Mouse (Mus musculus) liver, embryonic 13.5 days (tissue): ENCODE results near the gene Ralgds. TPM values are rescaled to one million over a fixed set of nuclear protein-coding genes. Genes with fewer than 3 reads are reported as not detected.

Source experiments
- ATAC-seq: fragments of 200-750 bp; cut with Nextera tagmentation; 2 replicates; pipeline ENCODE4 v1.8.0; 2017; ENCODE audit warnings: low read depth, mild to moderate bottlenecking, moderate number of reproducible peaks, moderate library complexity
- DNase-seq: peaks from one replicate; pipeline ENCODE4 v3.0.0; 2022
- H3K27ac ChIP-seq: fragments of 300-500 bp; sonication (generic); 2 replicates; pipeline ENCODE4 v1.5.1; 2015; ENCODE audit warnings: moderate library complexity, mild to moderate bottlenecking, inconsistent platforms
- H3K27me3 ChIP-seq: fragments of 300-500 bp; sonication (generic); 2 replicates; pipeline ENCODE4 v1.6.1; 2015; ENCODE audit warnings: mild to moderate bottlenecking, inconsistent platforms
- H3K36me3 ChIP-seq: fragments of 300-500 bp; sonication (generic); 2 replicates; pipeline ENCODE4 v1.6.1; 2015; ENCODE audit warnings: mild to moderate bottlenecking, inconsistent platforms
- H3K4me1 ChIP-seq: fragments of 300-500 bp; sonication (generic); replicated peaks from 2 replicates; pipeline ENCODE4 v1.6.1; 2015; ENCODE audit warnings: inconsistent platforms
- H3K4me2 ChIP-seq: fragments of 300-500 bp; sonication (generic); 2 replicates; pipeline ENCODE4 v1.6.1; 2015; ENCODE audit warnings: inconsistent platforms, mild to moderate bottlenecking, moderate library complexity
- H3K4me3 ChIP-seq: fragments of 300-500 bp; sonication (generic); replicated peaks from 2 replicates; pipeline ENCODE4 v1.5.1; 2015; ENCODE audit warnings: mild to moderate bottlenecking, inconsistent platforms
- H3K9ac ChIP-seq: fragments of 300-500 bp; sonication (generic); 2 replicates; pipeline ENCODE4 v1.6.1; 2015; ENCODE audit warnings: mild to moderate bottlenecking, inconsistent platforms
- H3K9me3 ChIP-seq: fragments of 300-500 bp; sonication (generic); replicated peaks from 2 replicates; pipeline ENCODE4 v1.6.1; 2016; ENCODE audit warnings: inconsistent platforms
- WGBS: fragments of 180-500 bp; shearing (Covaris S2); methylation state at CpG from one replicate; pipeline ENCODE4 v1.1.7; 2015; ENCODE audit not compliant: insufficient replicate concordance; 5-methylcytosine and 5-hydroxymethylcytosine counted together
- polyA plus RNA-seq: library from polyadenylated mRNA; unstranded; fragments of >200 nt; fragmentation: Nextera tagmentation; extraction: Ambion mirVana; gene quantifications from 2 replicates; pipeline ENCODE4 v1.2.1, GENCODE M21; 2015

Ralgds gene
- polyA plus RNA-seq, 1 experiment from 2014 or later, result 1.7 TPM

DNA sequence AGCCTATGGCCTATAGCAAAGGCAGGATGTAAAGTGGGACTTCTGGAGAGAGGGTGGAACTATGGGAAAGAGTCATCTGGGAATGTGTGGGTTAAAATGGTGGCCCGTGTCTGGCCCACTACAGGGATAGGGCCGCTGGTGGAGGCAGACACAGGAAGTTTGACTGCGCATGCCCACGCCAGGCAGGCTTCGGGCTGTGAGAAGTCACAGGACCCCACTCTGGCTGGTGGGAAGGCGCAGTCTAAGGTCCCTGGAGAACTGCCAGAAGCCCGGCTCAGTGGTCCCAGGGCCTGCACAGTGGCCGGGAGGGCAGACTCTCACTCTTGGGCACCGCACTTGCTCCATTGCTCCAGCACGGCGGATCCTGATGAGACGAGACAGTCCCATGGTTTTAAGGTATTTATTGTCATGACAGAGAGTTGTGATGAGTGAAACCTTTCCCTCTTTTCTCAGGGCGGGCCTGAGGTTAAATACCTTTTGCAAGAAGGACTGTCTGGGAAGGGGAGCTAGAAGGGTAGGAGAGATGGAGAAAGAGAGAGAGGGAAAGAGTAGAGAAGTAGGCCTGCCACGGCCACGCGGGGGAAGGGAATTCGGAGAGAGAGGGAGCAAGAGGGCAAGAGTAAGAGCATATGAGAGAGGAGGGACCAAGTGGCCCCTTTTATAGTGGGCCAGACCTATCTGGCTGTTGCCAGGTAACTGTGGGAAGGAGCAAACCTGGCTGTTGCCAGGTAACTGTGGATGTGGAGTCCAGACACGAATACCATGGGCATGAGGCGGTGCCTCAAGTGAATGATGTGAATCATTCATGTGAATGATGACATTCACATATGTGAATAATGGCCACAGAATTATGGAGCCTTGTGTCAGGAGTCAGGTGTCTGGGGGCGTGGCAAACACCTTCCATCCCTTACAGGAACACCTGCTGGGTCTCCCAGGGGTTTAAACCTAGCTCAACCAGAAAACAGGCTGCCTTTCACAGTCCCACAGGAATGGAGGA, 33.4 kb upstream of the Ralgds start:
- H3K27me3 ChIP-seq, result no peaks in the 10 kb centered on the region
- WGBS, result 73% methylated on average over 20 of the region's 20 CpGs
- H3K9me3 ChIP-seq, result no peaks in the 10 kb centered on the region
- ATAC-seq (no peak), DNase-seq (no peak)
- H3K36me3 ChIP-seq, result no peaks in the 10 kb centered on the region
- no peak overlapping the region for H3K27ac ChIP-seq
- no peak overlapping the region for H3K9ac ChIP-seq
- H3K4me3 ChIP-seq, result no peak overlapping the region
- no peak overlapping the region for H3K4me2 ChIP-seq
- H3K4me1 ChIP-seq, result no peaks in the 10 kb centered on the region

DNA sequence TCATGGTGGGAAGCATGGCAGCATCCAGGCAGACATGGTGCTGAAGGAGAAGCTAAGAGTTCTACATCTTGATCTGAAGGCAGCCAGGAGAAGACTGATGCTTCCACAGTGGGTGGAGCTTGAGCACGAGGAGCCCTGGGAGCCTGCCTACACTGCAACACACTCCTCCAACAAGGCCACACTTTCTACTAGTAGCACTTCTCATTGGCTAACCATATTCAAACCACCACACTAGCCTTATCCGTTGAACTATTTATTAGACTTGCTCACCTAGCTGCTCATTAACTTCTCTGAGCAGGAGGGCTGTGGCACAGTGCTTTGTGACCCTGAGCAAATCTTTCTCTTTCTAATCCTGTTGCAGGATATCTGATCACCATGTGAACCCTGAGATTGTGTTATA, 29.1 kb upstream of the Ralgds start:
- Histone ChIP-seq H3K4me1 (no peaks in the 10 kb centered on the region), H3K36me3 (no peaks in the 10 kb centered on the region), H3K27me3 (no peaks in the 10 kb centered on the region), H3K27ac (no peak overlapping the region), H3K4me3 (no peak overlapping the region), H3K4me2 (no peak overlapping the region), H3K9ac (no peak overlapping the region), H3K9me3 (no peaks in the 10 kb centered on the region)
- 46% methylated on average over 2 of the region's 2 CpGs for WGBS
- DNase-seq, result no peak
- ATAC-seq, result no peak

DNA sequence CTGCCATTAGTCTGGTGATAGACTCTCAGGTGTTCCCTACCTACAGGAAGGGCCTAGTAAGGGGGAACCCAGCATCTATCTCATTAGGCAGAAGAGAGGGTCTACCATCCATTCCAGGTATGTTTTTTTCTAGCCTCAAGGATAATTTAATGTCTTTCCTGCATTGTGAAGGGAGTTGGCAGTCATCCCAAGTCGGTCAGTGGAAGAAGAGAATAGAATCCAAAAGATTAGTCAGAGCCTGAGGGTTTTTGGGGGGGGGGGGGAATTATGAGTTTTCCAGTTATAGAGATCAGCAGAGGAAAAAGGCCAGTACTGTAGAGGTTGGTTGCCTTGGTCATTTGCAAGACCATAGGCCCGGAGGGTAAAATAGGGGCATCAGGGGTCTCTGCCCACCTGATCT, 18.4 kb upstream of the Ralgds start:
- no peak overlapping the region for H3K27ac ChIP-seq
- H3K9me3 ChIP-seq, result no peaks in the 10 kb centered on the region
- ATAC-seq (no peak), DNase-seq (no peak)
- H3K4me2 ChIP-seq, result no peak overlapping the region
- no peaks in the 10 kb centered on the region for H3K4me1 ChIP-seq
- H3K4me3 ChIP-seq, result no peak overlapping the region
- H3K36me3 ChIP-seq, result no peaks in the 10 kb centered on the region
- WGBS, result 68% methylated on average over 2 of the region's 2 CpGs
- H3K27me3 ChIP-seq, result no peaks in the 10 kb centered on the region
- no peak overlapping the region for H3K9ac ChIP-seq

DNA sequence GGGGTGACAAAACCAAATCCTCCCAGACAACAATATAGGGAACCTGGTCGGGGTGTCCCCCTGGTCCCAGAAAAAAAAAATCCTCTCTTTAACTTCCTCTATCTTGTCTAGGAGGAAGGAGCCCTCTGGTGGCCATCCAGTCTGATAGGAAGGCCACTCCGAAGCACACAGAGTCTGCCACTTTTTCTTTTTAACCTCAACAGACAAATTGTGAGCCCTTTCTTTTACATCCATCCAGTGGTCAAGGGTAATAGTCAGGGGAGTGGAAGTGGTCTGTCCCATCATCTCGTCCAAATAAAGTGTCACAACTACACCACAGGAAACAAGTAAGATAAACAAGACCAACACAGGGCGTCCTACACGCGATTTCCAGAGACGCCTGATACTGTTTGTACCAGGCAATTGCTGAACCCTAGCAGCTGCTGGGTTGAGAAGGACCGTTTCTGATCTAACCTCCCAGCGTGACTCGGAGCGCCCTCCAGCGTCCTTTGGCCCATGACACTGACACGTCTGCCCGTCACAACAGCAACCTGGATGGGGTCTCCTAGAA, 17.6 kb upstream of the Ralgds start:
- WGBS, result 51% methylated on average over 14 of the region's 14 CpGs
- Histone ChIP-seq H3K4me2 (no peak overlapping the region), H3K9me3 (no peaks in the 10 kb centered on the region), H3K9ac (no peak overlapping the region), H3K36me3 (no peaks in the 10 kb centered on the region), H3K4me1 (no peaks in the 10 kb centered on the region), H3K4me3 (no peak overlapping the region), H3K27ac (no peak overlapping the region), H3K27me3 (no peaks in the 10 kb centered on the region)
- DNase-seq (no peak), ATAC-seq (no peak)

DNA sequence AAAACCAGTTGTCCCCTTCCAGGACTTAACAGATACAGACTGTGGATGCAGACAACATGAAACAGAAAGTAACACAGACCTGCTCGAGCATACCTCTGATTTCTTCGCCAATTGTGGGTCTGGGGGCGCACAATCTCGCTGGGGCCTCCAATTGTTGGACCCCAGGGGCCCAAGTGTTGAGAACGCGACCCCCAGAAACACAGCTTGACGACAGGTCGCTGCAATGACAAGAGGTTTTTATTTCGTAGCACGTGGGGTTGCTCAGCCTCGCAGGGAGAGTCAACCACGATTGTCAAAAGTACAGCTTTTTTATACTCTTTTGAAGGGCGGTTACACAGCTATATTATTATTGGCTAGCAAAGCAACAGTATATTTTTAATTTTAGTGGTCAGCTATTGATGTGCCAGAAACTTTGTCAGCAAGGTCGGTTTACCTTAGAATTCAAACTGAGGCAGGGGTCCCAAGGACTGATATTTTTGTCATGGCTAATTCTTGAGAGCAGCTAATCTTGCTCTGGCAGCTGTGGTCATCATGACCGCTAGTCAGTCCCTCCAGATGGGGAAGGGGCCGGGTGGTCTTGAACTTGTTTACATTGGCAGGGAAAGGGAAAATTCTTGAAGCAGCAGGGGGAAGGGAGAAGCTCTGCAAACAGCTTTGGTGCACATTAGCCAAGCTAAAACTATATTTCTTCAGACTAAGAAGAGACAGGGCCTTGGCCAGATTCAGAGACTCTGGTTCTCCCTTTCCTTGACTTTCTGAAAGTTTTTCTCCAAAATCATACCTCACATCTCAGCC, 16.9 kb upstream of the Ralgds start:
- DNase-seq (no peak), ATAC-seq (no peak)
- 64% methylated on average over 16 of the region's 16 CpGs for WGBS
- H3K4me2 ChIP-seq, result no peak overlapping the region
- H3K27me3 ChIP-seq, result no peaks in the 10 kb centered on the region
- H3K36me3 ChIP-seq, result no peaks in the 10 kb centered on the region
- H3K9ac ChIP-seq, result no peak overlapping the region
- H3K4me3 ChIP-seq, result no peak overlapping the region
- H3K4me1 ChIP-seq, result no peaks in the 10 kb centered on the region
- no peaks in the 10 kb centered on the region for H3K9me3 ChIP-seq
- H3K27ac ChIP-seq, result no peak overlapping the region

DNA sequence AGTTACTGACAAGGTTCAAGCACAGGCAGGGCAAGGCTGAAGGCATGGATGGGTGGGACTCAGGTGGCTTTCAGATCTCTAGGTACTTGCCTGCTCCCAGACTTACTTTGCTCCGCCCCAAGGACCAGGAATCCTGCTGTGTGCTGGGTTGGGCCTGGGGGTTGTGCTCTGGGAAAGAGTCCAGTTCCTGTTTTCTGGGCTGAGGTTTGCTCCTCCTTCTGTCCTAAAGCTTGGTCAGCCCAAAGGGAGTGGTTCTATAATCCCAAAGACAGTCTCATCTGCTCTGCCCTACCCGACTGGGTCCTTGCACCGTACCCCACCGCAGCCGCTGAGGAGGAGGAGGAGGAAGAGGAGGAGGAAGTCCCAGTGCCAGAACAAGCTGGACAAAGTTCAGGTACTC, 16.3 kb upstream of the Ralgds start, which contains the start of gene Gbgt1:
Gene Gbgt1, plus strand, starts transcription at position 221 of the 400 bp plus-strand sequence.
- Histone ChIP-seq H3K9ac (no peak within 1 kb of the TSS), H3K27me3 (no peaks in the 10 kb centered on the region), H3K9me3 (no peaks in the 10 kb centered on the region), H3K4me2 (no peak within 1 kb of the TSS), H3K27ac (no peak within 1 kb of the TSS), H3K4me1 (no peaks in the 10 kb centered on the region), H3K4me3 (no peak within 1 kb of the TSS), H3K36me3 (no peaks in the 10 kb centered on the region)
- DNase-seq, result no peak
- ATAC-seq, result no peak
- WGBS, result 60% methylated on average over 5 of the region's 5 CpGs

DNA sequence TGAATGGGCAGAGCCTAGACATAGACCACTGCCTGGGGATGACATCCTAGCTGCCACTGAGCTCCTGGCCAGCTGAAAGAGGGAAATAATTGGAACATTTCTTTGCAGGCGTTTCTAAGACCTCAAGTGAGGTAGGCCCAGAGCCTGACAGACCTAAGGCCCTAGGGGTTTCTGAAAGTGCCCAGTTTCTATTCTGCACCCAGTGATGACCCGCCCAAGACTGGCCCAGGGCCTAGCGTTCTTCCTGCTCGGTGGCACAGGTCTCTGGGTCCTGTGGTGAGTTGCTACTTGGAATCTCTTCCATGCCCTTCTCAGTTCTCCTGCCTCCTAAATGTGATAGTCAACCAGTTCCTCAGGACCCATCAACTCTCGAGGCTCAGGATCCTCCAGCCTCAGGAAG, 15.4 kb upstream of the Ralgds start:
- Histone ChIP-seq H3K27me3 (no peaks in the 10 kb centered on the region), H3K9me3 (no peaks in the 10 kb centered on the region), H3K27ac (no peak overlapping the region), H3K9ac (no peak overlapping the region), H3K4me2 (no peak overlapping the region), H3K4me3 (no peak overlapping the region), H3K36me3 (no peaks in the 10 kb centered on the region), H3K4me1 (no peaks in the 10 kb centered on the region)
- WGBS, result 71% methylated on average over 5 of the region's 5 CpGs
- no peak for ATAC-seq
- DNase-seq, result no peak

DNA sequence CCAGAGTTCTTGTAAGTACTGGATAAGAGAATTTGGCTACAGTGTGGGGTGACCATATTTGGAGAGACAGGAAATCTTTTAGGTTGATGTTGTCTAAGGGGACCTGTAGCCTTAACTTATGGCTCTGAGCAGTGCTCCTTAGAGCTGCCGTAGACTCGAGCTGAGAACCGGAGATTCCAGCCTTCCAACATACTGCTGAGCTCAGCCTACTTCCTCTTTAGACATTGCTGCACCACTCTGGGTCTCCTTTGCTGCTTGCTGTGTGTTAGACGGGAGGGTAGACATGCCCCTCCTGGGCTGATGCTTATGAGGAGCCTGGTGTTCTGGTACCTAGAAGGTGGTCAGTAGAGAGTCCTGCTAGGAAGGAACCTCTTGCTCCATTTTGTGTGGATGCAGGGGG, 14.5 kb upstream of the Ralgds start:
- Histone ChIP-seq H3K27me3 (0 out of 2 replicates have a peak, but pooled peaks cover 3% of the 10 kb centered on the region), H3K9ac (no peak overlapping the region), H3K4me1 (no peaks in the 10 kb centered on the region), H3K4me2 (no peak overlapping the region), H3K4me3 (no peak overlapping the region), H3K27ac (no peak overlapping the region), H3K36me3 (no peaks in the 10 kb centered on the region), H3K9me3 (no peaks in the 10 kb centered on the region)
- WGBS, result 43% methylated on average over 4 of the region's 4 CpGs
- ATAC-seq (no peak), DNase-seq (no peak)

DNA sequence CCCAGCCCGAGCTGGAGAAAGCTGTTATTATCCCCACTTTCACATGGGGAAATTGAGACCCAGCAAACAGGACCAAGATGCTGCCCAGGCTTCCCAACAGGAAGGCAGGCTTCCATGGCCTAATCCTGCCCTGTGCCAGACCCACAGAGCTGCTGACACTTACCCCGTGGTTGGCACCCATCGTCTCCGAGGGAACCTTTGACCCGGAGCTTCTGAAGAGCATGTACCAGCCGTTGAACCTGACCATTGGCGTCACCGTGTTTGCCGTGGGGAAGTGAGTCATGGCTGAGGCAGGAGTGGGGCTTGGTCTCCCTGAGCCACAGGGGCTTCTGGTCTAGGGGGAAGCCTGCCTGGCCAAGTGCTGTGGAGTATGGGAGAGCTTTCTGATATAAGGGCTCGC, 9.9 kb upstream of the Ralgds start:
- Histone ChIP-seq H3K27me3 (0 out of 2 replicates have a peak, but pooled peaks cover 3% of the 10 kb centered on the region), H3K36me3 (no peaks in the 10 kb centered on the region), H3K9ac (no peak overlapping the region), H3K4me1 (no peaks in the 10 kb centered on the region), H3K4me3 (no peak overlapping the region), H3K4me2 (no peak overlapping the region), H3K9me3 (no peaks in the 10 kb centered on the region), H3K27ac (no peak overlapping the region)
- no peak for ATAC-seq
- WGBS, result 60% methylated on average over 10 of the region's 10 CpGs
- no peak for DNase-seq

DNA sequence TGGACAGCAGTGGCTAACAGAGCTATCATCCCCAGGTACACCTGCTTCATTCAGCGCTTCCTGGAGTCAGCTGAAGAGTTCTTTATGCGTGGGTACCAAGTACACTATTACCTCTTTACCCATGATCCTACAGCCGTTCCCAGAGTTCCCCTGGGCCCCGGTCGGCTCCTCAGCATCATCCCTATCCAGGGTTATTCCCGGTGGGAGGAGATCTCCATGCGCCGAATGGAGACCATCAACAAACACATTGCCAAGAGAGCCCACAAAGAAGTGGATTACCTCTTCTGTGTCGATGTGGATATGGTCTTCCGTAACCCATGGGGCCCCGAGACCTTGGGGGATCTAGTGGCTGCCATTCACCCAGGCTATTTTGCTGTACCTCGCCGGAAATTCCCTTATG, 8.2 kb upstream of the Ralgds start:
- Histone ChIP-seq H3K4me3 (no peak overlapping the region), H3K4me2 (no peak overlapping the region), H3K36me3 (no peaks in the 10 kb centered on the region), H3K27ac (no peak overlapping the region), H3K27me3 (0 out of 2 replicates have a peak, but pooled peaks cover 3% of the 10 kb centered on the region), H3K9ac (no peak overlapping the region), H3K9me3 (no peaks in the 10 kb centered on the region), H3K4me1 (no peaks in the 10 kb centered on the region)
- DNase-seq (no peak), ATAC-seq (no peak)
- 72% methylated on average over 13 of the region's 13 CpGs for WGBS

DNA sequence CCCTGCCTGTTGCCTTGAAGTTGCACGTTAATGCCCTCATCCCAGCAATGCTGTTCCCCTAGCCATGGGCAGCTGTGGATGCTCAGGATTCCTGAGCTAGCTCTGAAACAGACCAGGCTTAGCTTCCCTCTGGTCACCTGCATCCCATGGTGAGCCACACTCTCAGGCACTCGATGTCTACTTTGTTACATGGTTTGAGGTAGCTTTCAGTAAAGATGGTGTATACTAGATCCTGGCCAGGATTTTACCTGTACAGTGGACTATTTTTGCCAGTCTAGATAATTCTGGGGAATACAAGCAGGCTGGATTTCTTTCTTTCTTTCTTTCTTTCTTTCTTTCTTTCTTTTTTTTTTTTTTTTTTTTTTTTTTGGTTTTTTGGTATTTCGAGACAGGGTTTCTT, 7.1 kb upstream of the Ralgds start, which contains the start of gene Gm10134:
Gene Gm10134, plus strand, starts transcription at position 301 of the 400 bp plus-strand sequence.
- ATAC-seq (no peak), DNase-seq (no peak)
- Histone ChIP-seq H3K36me3 (no peaks in the 10 kb centered on the region), H3K27me3 (peaks cover 6% of the 10 kb centered on the region), H3K4me3 (no peak within 1 kb of the TSS), H3K4me1 (no peaks in the 10 kb centered on the region), H3K9me3 (no peaks in the 10 kb centered on the region), H3K9ac (no peak within 1 kb of the TSS), H3K4me2 (no peak within 1 kb of the TSS), H3K27ac (no peak within 1 kb of the TSS)
- WGBS, result 61% methylated on average over 3 of the region's 3 CpGs
